ENCODE assay signal across 18 mouse cellular contexts in genomic region chr6:50436661-50437060, GRCm38 (mm10). TPM values are rescaled to one million over a fixed set of nuclear protein-coding genes. Genes with fewer than 3 reads are reported as not detected.
DNase-seq lines count a peak whose midpoint lies in the region; ATAC-seq and TF ChIP-seq lines count a peak whose summit lies in the region.
"Had no signal": no experiment of that assay in that cellular context is flagged by ENCODE, and none has a peak within 500 bp of the region (broad histone marks: within the 10 kb centered on the region; RNA-seq: fewer than 3 reads in every experiment).

No protein-coding gene starts in this region.

- H3K9ac ChIP-seq in forebrain, embryonic 16.5 days (replicated peaks; ENCODE audit: low read depth, low read length) = no peak overlapping the region
- H3K9ac ChIP-seq: embryonic facial prominence, embryonic 13.5 days; liver, embryonic 13.5 days; neural tube, embryonic 13.5 days had no signal

- H3K4me1 ChIP-seq in thymus, adult 2 months (replicated peaks; ENCODE audit: control insufficient read depth, insufficient read depth, low read length) = peaks cover 3% of the 10 kb centered on the region; the same call in 1 of the 2 replicates
- H3K4me1 ChIP-seq in forebrain, embryonic 16.5 days (replicated peaks; ENCODE audit: control insufficient read depth, insufficient read depth, low read length) = peaks cover 5% of the 10 kb centered on the region; the same call in 1 of the 2 replicates
- H3K4me1 ChIP-seq: liver, embryonic 13.5 days had no signal

- no peak for DNase-seq in layer of hippocampus, adult 2 months (ENCODE audit: low spot score in 2 of 2)
- DNase-seq in layer of hippocampus, adult 11-12 months (ENCODE audit: low spot score) = no peak
- DNase-seq in thymus, postnatal 14 days = peak; percentile 28
- no peak for DNase-seq in thymus, adult 2 months
- peak; percentile 28 for DNase-seq in adipocyte (ENCODE audit: low spot score)
- no peak for DNase-seq in frontal cortex, postnatal 14 days (ENCODE audit: low spot score in 2 of 2)
- DNase-seq: adrenal gland, adult 8-10 months; cerebellum, adult 2 months; gastrocnemius, postnatal 36 days; kidney, postnatal 10 days; liver, embryonic 13.5 days; lung, postnatal 36 days; right cerebral cortex, postnatal 4 days; thymus, adult 18-20 months had no signal

- TF ChIP-seq POLR2A in thymus, adult 2 months (IDR thresholded peaks at IDR 0.05; ENCODE audit: control insufficient read depth, extremely low read depth, insufficient read depth, low read length, poor library complexity) = no peak

- no peak overlapping the region for H3K27ac ChIP-seq in layer of hippocampus, adult 2 months
- H3K27ac ChIP-seq in thymus, adult 2 months (ENCODE audit: control insufficient read depth, insufficient read depth, low read length) = no peak overlapping the region
- H3K27ac ChIP-seq in forebrain, embryonic 16.5 days (ENCODE audit: low read length) = no peak overlapping the region
- H3K27ac ChIP-seq: embryonic facial prominence, embryonic 13.5 days; liver, embryonic 13.5 days; neural tube, embryonic 13.5 days had no signal

- no peak overlapping the region for H3K4me2 ChIP-seq in forebrain, embryonic 16.5 days (ENCODE audit: low read length)
- H3K4me2 ChIP-seq: embryonic facial prominence, embryonic 13.5 days; liver, embryonic 13.5 days; neural tube, embryonic 13.5 days had no signal

- H3K36me3 ChIP-seq in thymus, adult 2 months (ENCODE audit: control insufficient read depth, insufficient read depth, low read length) = no peaks in the 10 kb centered on the region
- H3K36me3 ChIP-seq in forebrain, embryonic 16.5 days (ENCODE audit: control insufficient read depth, insufficient read depth) = no peaks in the 10 kb centered on the region
- H3K36me3 ChIP-seq: liver, embryonic 13.5 days; neural tube, embryonic 13.5 days had no signal

- TF ChIP-seq CTCF in layer of hippocampus, adult 2 months (conservative IDR thresholded peaks at IDR 0.05) = peak; percentile 44
- TF ChIP-seq CTCF in thymus, adult 2 months (IDR thresholded peaks at IDR 0.05; ENCODE audit: borderline replicate concordance, control insufficient read depth, extremely low read depth, insufficient read depth, low read length, poor library complexity) = no peak

- no peaks in the 10 kb centered on the region for H3K9me3 ChIP-seq in forebrain, embryonic 16.5 days (ENCODE audit: control insufficient read depth, low read length)
- H3K9me3 ChIP-seq: embryonic facial prominence, embryonic 13.5 days; liver, embryonic 13.5 days; neural tube, embryonic 13.5 days had no signal

- ATAC-seq in forebrain, embryonic 16.5 days = no peak
- ATAC-seq: inflammation-experienced regulatory T-cells, adult 6 months had no signal

- 85% methylated on average over 2 of the region's 2 CpGs for WGBS in thymus, adult 2 months
- WGBS in forebrain, embryonic 16.5 days = 49% methylated on average over 2 of the region's 2 CpGs

- H3K27me3 ChIP-seq in thymus, adult 2 months (ENCODE audit: control insufficient read depth, insufficient read depth, low read length) = no peaks in the 10 kb centered on the region
- no peaks in the 10 kb centered on the region for H3K27me3 ChIP-seq in forebrain, embryonic 16.5 days (replicated peaks; ENCODE audit: control insufficient read depth, insufficient read depth, low read length)
- H3K27me3 ChIP-seq: embryonic facial prominence, embryonic 13.5 days; liver, embryonic 13.5 days; neural tube, embryonic 13.5 days had no signal

- no peak overlapping the region for H3K4me3 ChIP-seq in layer of hippocampus, adult 2 months
- H3K4me3 ChIP-seq in thymus, adult 2 months (ENCODE audit: control insufficient read depth, insufficient read depth, low read length) = no peak overlapping the region
- H3K4me3 ChIP-seq in forebrain, embryonic 16.5 days (replicated peaks; ENCODE audit: low read length) = no peak overlapping the region
- H3K4me3 ChIP-seq: embryonic facial prominence, embryonic 13.5 days; liver, embryonic 13.5 days; neural tube, embryonic 13.5 days had no signal

RNA-seq across cellular contexts. Expression of gene Osbpl3, which starts 19.3 kb away (rescaled TPM):
- total RNA-seq in layer of hippocampus, adult 2 months (2021) = 10 to 100 TPM; 15.7 to 16.1 TPM
- polyA plus RNA-seq in thymus, adult 2 months (2012; rRNA removed) = 6.7 and 8.2 TPM in 2 replicates
- polyA plus RNA-seq in forebrain, embryonic 16.5 days (2015; fragmentation: Nextera tagmentation; extraction: Ambion mirVana) = 5.2 and 5.3 TPM in 2 replicates

Comparison
In these comparisons a context has a peak if more than half of its experiments do, and no peak if none do; other contexts are left out.
1. DNase-seq: peak in thymus, postnatal 14 days (single experiment) and adipocyte (single experiment); none in layer of hippocampus, adult 2 months (0 of 2), layer of hippocampus, adult 11-12 months (single experiment), thymus, adult 2 months (single experiment) and frontal cortex, postnatal 14 days (0 of 2).